Mouse (Mus musculus): Measurements from ENCODE around the gene Plxnc1. TPM values are rescaled to one million over a fixed set of nuclear protein-coding genes. Genes with fewer than 3 reads are reported as not detected.

Gene Plxnc1
- polyA plus RNA-seq, 1 experiment: 1.5 TPM

- DNase-seq: no peak
- Histone ChIP-seq H3K27ac (ENCODE audit: insufficient read depth, low read depth, low read length) (no peak overlapping the region), H3K27me3 (replicated peaks; ENCODE audit: control insufficient read depth, insufficient read depth, low read length) (no peaks in the 10 kb centered on the region; the same call in none of the 2 replicates), H3K36me3 (ENCODE audit: control insufficient read depth, insufficient read depth, low read length) (no peaks in the 10 kb centered on the region), H3K4me1 (ENCODE audit: control insufficient read depth, insufficient read depth, low read length) (no peaks in the 10 kb centered on the region), H3K4me3 (ENCODE audit: insufficient read depth, low read depth, low read length) (no peak overlapping the region)
- WGBS: 51% methylated on average over 6 of the region's 6 CpGs
- TF ChIP-seq POLR2A (IDR thresholded peaks at IDR 0.05; ENCODE audit: low read depth, low read length): no peak
- TF ChIP-seq CTCF (conservative IDR thresholded peaks at IDR 0.05; ENCODE audit: insufficient read depth, insufficient read length, low read depth, low read length): no peak
Measured at GRCm38 (mm10) chr10:94808275-94808674, 136.4 kb downstream of the Plxnc1 start.

- Histone ChIP-seq H3K4me3 (ENCODE audit: insufficient read depth, low read depth, low read length) (no peak overlapping the region), H3K27ac (ENCODE audit: insufficient read depth, low read depth, low read length) (no peak overlapping the region), H3K4me1 (ENCODE audit: control insufficient read depth, insufficient read depth, low read length) (no peaks in the 10 kb centered on the region), H3K36me3 (ENCODE audit: control insufficient read depth, insufficient read depth, low read length) (no peaks in the 10 kb centered on the region), H3K27me3 (replicated peaks; ENCODE audit: control insufficient read depth, insufficient read depth, low read length) (no peaks in the 10 kb centered on the region)
- WGBS: 69% methylated on average over 7 of the region's 7 CpGs
- no peak for DNase-seq
- TF ChIP-seq POLR2A (IDR thresholded peaks at IDR 0.05; ENCODE audit: low read depth, low read length) (no peak), CTCF (conservative IDR thresholded peaks at IDR 0.05; ENCODE audit: insufficient read depth, insufficient read length, low read depth, low read length) (0 out of 2 replicates have a peak, but pooled peaks have one; percentile 25)
Measured at GRCm38 (mm10) chr10:94807323-94807722, 137.3 kb downstream of the Plxnc1 start.

GRCm38 (mm10) chr10:94804909-94805220 is 139.8 kb downstream of the Plxnc1 start:
- 93% methylated on average over 1 of the region's 1 CpGs for WGBS
- TF ChIP-seq POLR2A (IDR thresholded peaks at IDR 0.05; ENCODE audit: low read depth, low read length) (no peak), CTCF (conservative IDR thresholded peaks at IDR 0.05; ENCODE audit: insufficient read depth, insufficient read length, low read depth, low read length) (no peak)
- Histone ChIP-seq H3K27ac (ENCODE audit: insufficient read depth, low read depth, low read length) (no peak overlapping the region), H3K27me3 (replicated peaks; ENCODE audit: control insufficient read depth, insufficient read depth, low read length) (no peaks in the 10 kb centered on the region), H3K4me1 (ENCODE audit: control insufficient read depth, insufficient read depth, low read length) (no peaks in the 10 kb centered on the region), H3K36me3 (ENCODE audit: control insufficient read depth, insufficient read depth, low read length) (no peaks in the 10 kb centered on the region), H3K4me3 (ENCODE audit: insufficient read depth, low read depth, low read length) (no peak overlapping the region)
- no peak for DNase-seq

- no peak for TF ChIP-seq POLR2A (IDR thresholded peaks at IDR 0.05; ENCODE audit: low read depth, low read length)
- TF ChIP-seq CTCF (conservative IDR thresholded peaks at IDR 0.05; ENCODE audit: insufficient read depth, insufficient read length, low read depth, low read length): no peak
- Histone ChIP-seq H3K36me3 (ENCODE audit: control insufficient read depth, insufficient read depth, low read length) (no peaks in the 10 kb centered on the region), H3K27ac (ENCODE audit: insufficient read depth, low read depth, low read length) (no peak overlapping the region), H3K4me1 (ENCODE audit: control insufficient read depth, insufficient read depth, low read length) (no peaks in the 10 kb centered on the region), H3K4me3 (ENCODE audit: insufficient read depth, low read depth, low read length) (no peak overlapping the region), H3K27me3 (replicated peaks; ENCODE audit: control insufficient read depth, insufficient read depth, low read length) (no peaks in the 10 kb centered on the region)
- no peak for DNase-seq
- 79% methylated on average over 10 of the region's 10 CpGs for WGBS
Measured at GRCm38 (mm10) chr10:94804029-94804908, 140.4 kb downstream of the Plxnc1 start.

- no peaks in the 10 kb centered on the region for H3K27me3 ChIP-seq (replicated peaks; ENCODE audit: control insufficient read depth, insufficient read depth, low read length)
- 88% methylated on average over 7 of the region's 7 CpGs for WGBS
- no peak overlapping the region for H3K4me3 ChIP-seq (ENCODE audit: insufficient read depth, low read depth, low read length)
- no peak overlapping the region for H3K27ac ChIP-seq (ENCODE audit: insufficient read depth, low read depth, low read length)
- DNase-seq: no peak
- TF ChIP-seq CTCF (conservative IDR thresholded peaks at IDR 0.05; ENCODE audit: insufficient read depth, insufficient read length, low read depth, low read length) (no peak), POLR2A (IDR thresholded peaks at IDR 0.05; ENCODE audit: low read depth, low read length) (no peak)
- no peaks in the 10 kb centered on the region for H3K4me1 ChIP-seq (ENCODE audit: control insufficient read depth, insufficient read depth, low read length)
- H3K36me3 ChIP-seq (ENCODE audit: control insufficient read depth, insufficient read depth, low read length): no peaks in the 10 kb centered on the region
Measured at GRCm38 (mm10) chr10:94800677-94801354, 143.8 kb downstream of the Plxnc1 start.

GRCm38 (mm10) chr10:94799485-94800239 is 145.0 kb downstream of the Plxnc1 start:
- DNase-seq: no peak
- TF ChIP-seq POLR2A (IDR thresholded peaks at IDR 0.05; ENCODE audit: low read depth, low read length): no peak
- TF ChIP-seq CTCF (conservative IDR thresholded peaks at IDR 0.05; ENCODE audit: insufficient read depth, insufficient read length, low read depth, low read length): no peak
- Histone ChIP-seq H3K27ac (ENCODE audit: insufficient read depth, low read depth, low read length) (no peak overlapping the region), H3K36me3 (ENCODE audit: control insufficient read depth, insufficient read depth, low read length) (no peaks in the 10 kb centered on the region), H3K27me3 (replicated peaks; ENCODE audit: control insufficient read depth, insufficient read depth, low read length) (no peaks in the 10 kb centered on the region), H3K4me3 (ENCODE audit: insufficient read depth, low read depth, low read length) (no peak overlapping the region), H3K4me1 (ENCODE audit: control insufficient read depth, insufficient read depth, low read length) (no peaks in the 10 kb centered on the region)
- WGBS: 61% methylated on average over 2 of the region's 2 CpGs

All from kidney, adult 2 months (tissue).